Mouse (Mus musculus) MEL (cell line): Measurements from ENCODE around the gene Daam1. TPM values are rescaled to one million over a fixed set of nuclear protein-coding genes. Genes with fewer than 3 reads are reported as not detected.

ENCODE experiments used
- DNase-seq: peaks from one replicate; pipeline ENCODE4 v3.0.0; 2011; ENCODE audit warnings: low read depth, low spot score
- H3K27ac ChIP-seq: 2 replicates; pipeline ENCODE4 v1.5.1; 2012; ENCODE audit warnings: low read depth, mild to moderate bottlenecking, control low read depth, low read length, moderate library complexity; ENCODE audit not compliant: control insufficient read depth
- H3K27me3 ChIP-seq, 2 experiments: fragments of 150-350 bp in 1 of 2; sonication (generic) in 1 of 2; 2 replicates each; pipeline ENCODE4 v1.6.1; 2012; ENCODE audit warnings: low read length in 2 of 2, mild to moderate bottlenecking in 2 of 2, improper control_type of control experiment in 1 of 2, moderate library complexity in 1 of 2; ENCODE audit not compliant: insufficient read depth in 2 of 2, control insufficient read depth in 1 of 2
- H3K36me3 ChIP-seq, 2 experiments: 2 replicates each; pipeline ENCODE4 v1.6.1; 2012 to 2014; ENCODE audit warnings: low read length in 2 of 2, improper control_type of control experiment in 1 of 2, inconsistent platforms in 1 of 2, mild to moderate bottlenecking in 1 of 2; ENCODE audit not compliant: insufficient read depth in 2 of 2, control insufficient read depth in 1 of 2
- H3K4me1 ChIP-seq, 2 experiments: fragments of 150-350 bp in 1 of 2; sonication (generic) in 1 of 2; 2 replicates each; pipeline ENCODE4 v1.6.1; 2012; ENCODE audit warnings: low read length in 2 of 2, improper control_type of control experiment in 1 of 2, mild to moderate bottlenecking in 1 of 2; ENCODE audit not compliant: insufficient read depth in 2 of 2, control insufficient read depth in 1 of 2
- H3K4me3 ChIP-seq, 2 experiments: fragments of 150-350 bp in 1 of 2; sonication (generic) in 1 of 2; 2 replicates each; pipeline ENCODE4 v1.5.1; 2012; ENCODE audit warnings: low read depth in 2 of 2, low read length in 2 of 2, mild to moderate bottlenecking in 2 of 2, moderate library complexity in 2 of 2, control low read depth in 1 of 2, improper control_type of control experiment in 1 of 2; ENCODE audit not compliant: control insufficient read depth in 1 of 2, insufficient read depth in 1 of 2
- H3K79me2 ChIP-seq: 2 replicates; pipeline ENCODE4 v1.6.1; 2012; ENCODE audit warnings: mild to moderate bottlenecking, low read length, moderate library complexity; ENCODE audit not compliant: control insufficient read depth, poor library complexity, insufficient read depth
- H3K9ac ChIP-seq: 2 replicates; pipeline ENCODE4 v1.6.1; 2012; ENCODE audit warnings: low read depth, mild to moderate bottlenecking, control low read depth, low read length, moderate library complexity; ENCODE audit not compliant: control insufficient read depth, poor library complexity, severe bottlenecking
- H3K9me3 ChIP-seq: fragments of 150-350 bp; sonication (generic); replicated peaks from 2 replicates; pipeline ENCODE4 v1.6.1; 2012; ENCODE audit warnings: mild to moderate bottlenecking, low read length, improper control_type of control experiment, moderate library complexity; ENCODE audit not compliant: insufficient read depth
- CHD1 ChIP-seq: IDR thresholded peaks from 2 replicates; pipeline ENCODE4 v1.6.1; 2012; ENCODE audit warnings: low read depth, mild to moderate bottlenecking, inconsistent platforms, low read length, improper control_type of control experiment
- CTCF ChIP-seq, 3 experiments: IDR thresholded peaks in 2 of 3; conservative IDR thresholded peaks in 1 of 3; 2 replicates each; pipeline ENCODE4 v1.5.1; 2011 to 2012; ENCODE audit warnings: low read length in 3 of 3, low read depth in 2 of 3, mild to moderate bottlenecking in 2 of 3, improper control_type of control experiment in 1 of 3, inconsistent platforms in 1 of 3, mixed read lengths in 1 of 3, moderate library complexity in 1 of 3; ENCODE audit not compliant: control insufficient read depth in 1 of 3, insufficient read depth in 1 of 3, poor library complexity in 1 of 3, severe bottlenecking in 1 of 3
- E2F4 ChIP-seq: IDR thresholded peaks from 2 replicates; pipeline ENCODE4 v1.6.1; 2011; ENCODE audit warnings: low read depth, low read length, improper control_type of control experiment, borderline replicate concordance
- ETS1 ChIP-seq: IDR thresholded peaks from 2 replicates; pipeline ENCODE4 v1.6.1; 2012; ENCODE audit warnings: low read depth, mild to moderate bottlenecking, inconsistent platforms, low read length, improper control_type of control experiment, moderate library complexity
- GABPA ChIP-seq: IDR thresholded peaks from 2 replicates; pipeline ENCODE4 v1.6.1; 2012; ENCODE audit warnings: low read depth, mild to moderate bottlenecking, inconsistent platforms, low read length, improper control_type of control experiment, moderate library complexity
- GATA1 ChIP-seq: IDR thresholded peaks from 2 replicates; pipeline ENCODE4 v1.6.1; 2011; ENCODE audit warnings: low read depth, low read length, improper control_type of control experiment
- JUND ChIP-seq: IDR thresholded peaks from 2 replicates; pipeline ENCODE4 v1.6.1; 2011; ENCODE audit warnings: low read depth, mild to moderate bottlenecking, improper control_type of control experiment, low read length
- KAT2A ChIP-seq: conservative IDR thresholded peaks from 2 replicates; pipeline ENCODE4 v1.6.1; 2012; ENCODE audit warnings: low read depth, low read length, improper control_type of control experiment, inconsistent platforms
- MAFK ChIP-seq: IDR thresholded peaks from 2 replicates; pipeline ENCODE4 v1.6.1; 2011; ENCODE audit warnings: low read depth, mild to moderate bottlenecking, low read length, improper control_type of control experiment, borderline replicate concordance
- MAX ChIP-seq: IDR thresholded peaks from 2 replicates; pipeline ENCODE4 v1.6.1; 2011; ENCODE audit warnings: low read length, improper control_type of control experiment
- MYB ChIP-seq: IDR thresholded peaks from 2 replicates; pipeline ENCODE4 v1.6.1; 2011; ENCODE audit warnings: mild to moderate bottlenecking, low read depth, low read length, improper control_type of control experiment
- MYC ChIP-seq: IDR thresholded peaks from 2 replicates; pipeline ENCODE4 v1.6.1; 2011; ENCODE audit warnings: low read depth, mild to moderate bottlenecking, low read length, improper control_type of control experiment, moderate library complexity
- NRF1 ChIP-seq: IDR thresholded peaks from 2 replicates; pipeline ENCODE4 v1.6.1; 2014; ENCODE audit warnings: low read depth, mild to moderate bottlenecking, inconsistent platforms, low read length, improper control_type of control experiment, moderate library complexity; ENCODE audit not compliant: poor library complexity, insufficient read depth, severe bottlenecking
- POLR2AphosphoS5 ChIP-seq: IDR thresholded peaks from 2 replicates; pipeline ENCODE4 v1.6.1; 2012; ENCODE audit warnings: low read depth, borderline replicate concordance, mild to moderate bottlenecking, inconsistent platforms, low read length, moderate library complexity, mixed read lengths
- RAD21 ChIP-seq: IDR thresholded peaks from 2 replicates; pipeline ENCODE4 v1.6.1; 2011; ENCODE audit warnings: mild to moderate bottlenecking, low read depth, low read length, improper control_type of control experiment
- RCOR1 ChIP-seq: IDR thresholded peaks from 2 replicates; pipeline ENCODE4 v1.6.1; 2012; ENCODE audit warnings: low read depth, mild to moderate bottlenecking, inconsistent platforms, low read length, improper control_type of control experiment
- SIN3A ChIP-seq: IDR thresholded peaks from 2 replicates; pipeline ENCODE4 v1.6.1; 2012; ENCODE audit warnings: low read length, improper control_type of control experiment, inconsistent platforms
- SMC3 ChIP-seq: IDR thresholded peaks from 2 replicates; pipeline ENCODE4 v1.6.1; 2011; ENCODE audit warnings: low read depth, low read length, improper control_type of control experiment
- TAL1 ChIP-seq: IDR thresholded peaks from 2 replicates; pipeline ENCODE4 v1.6.1; 2012; ENCODE audit warnings: mild to moderate bottlenecking, inconsistent platforms, low read length, moderate library complexity, mixed read lengths
- TBP ChIP-seq: IDR thresholded peaks from 2 replicates; pipeline ENCODE4 v1.8.0; 2011; ENCODE audit warnings: low read depth, low read length, improper control_type of control experiment
- TCF12 ChIP-seq: IDR thresholded peaks from 2 replicates; pipeline ENCODE4 v1.6.1; 2014; ENCODE audit warnings: low read depth, mild to moderate bottlenecking, inconsistent platforms, low read length, improper control_type of control experiment, moderate library complexity
- USF1 ChIP-seq: IDR thresholded peaks from 2 replicates; pipeline ENCODE4 v1.6.1; 2014; ENCODE audit warnings: low read depth, mild to moderate bottlenecking, inconsistent platforms, low read length, improper control_type of control experiment, moderate library complexity
- ZC3H11A ChIP-seq: IDR thresholded peaks from 2 replicates; pipeline ENCODE4 v1.6.1; 2012; ENCODE audit warnings: low read depth, mild to moderate bottlenecking, inconsistent platforms, low read length, improper control_type of control experiment
- ZNF384 ChIP-seq: IDR thresholded peaks from 2 replicates; pipeline ENCODE4 v1.6.1; 2012; ENCODE audit warnings: low read depth, mild to moderate bottlenecking, inconsistent platforms, low read length, improper control_type of control experiment
- polyA plus RNA-seq, 2 experiments: library from polyadenylated mRNA; stranded (reverse) in 1 of 2; unstranded in 1 of 2; fragments of >175 nt in 1 of 2; fragments of >200 nt in 1 of 2; gene quantifications; 2 replicates each; pipeline versions ENCODE4 v1.2.1 to v1.2.4; 2012; ENCODE audit warnings: low replicate concordance in 2 of 2, low read depth in 1 of 2; ENCODE audit not compliant: insufficient read length in 2 of 2, insufficient read depth in 1 of 2, missing spikeins in 1 of 2
- total RNA-seq: library from RNA; depleted of rRNA; stranded (reverse); fragments of 300-350 nt; gene quantifications from 2 replicates; pipeline ENCODE4 v1.2.3, GENCODE M21; 2012

The Daam1 gene
- total and polyA plus RNA-seq, 3 experiments = 9.2 to 12.0 TPM; not detected in 1

- H3K9ac ChIP-seq = no peak overlapping the region
- TF ChIP-seq E2F4 (no peak), TBP (no peak), ZC3H11A (no peak)
- H3K9me3 ChIP-seq = no peaks in the 10 kb centered on the region
- DNase-seq = no peak
- no peak overlapping the region for H3K27ac ChIP-seq
- H3K4me1 ChIP-seq = no peaks in the 10 kb centered on the region
- H3K4me3 ChIP-seq = no peak overlapping the region
- H3K36me3 ChIP-seq = peaks cover 0 to 2% of the 10 kb centered on the region in 2 experiments; a peak in 2 of 4 replicates
- no peaks in the 10 kb centered on the region for H3K79me2 ChIP-seq
- H3K27me3 ChIP-seq = no peaks in the 10 kb centered on the region
Observed at GRCm38 (mm10) chr12:71962616-71963015, 131.7 kb downstream of the Daam1 start.

- H3K9me3 ChIP-seq = no peaks in the 10 kb centered on the region
- H3K4me1 ChIP-seq = no peaks in the 10 kb centered on the region
- no peak for TF ChIP-seq CTCF (IDR thresholded peaks at IDR 0.05 in 2 of 3, conservative IDR thresholded peaks at IDR 0.05 in 1 of 3; ENCODE audit: control insufficient read depth in 1 of 3, insufficient read depth in 1 of 3, low read depth in 2 of 3, low read length in 3 of 3, poor library complexity in 1 of 3, severe bottlenecking in 1 of 3)
- no peak for TF ChIP-seq TAL1
- no peak for TF ChIP-seq NRF1
- no peak for TF ChIP-seq SIN3A
- no peak for TF ChIP-seq MAFK
- TF ChIP-seq USF1 = no peak
- TF ChIP-seq GABPA = no peak
- no peak for TF ChIP-seq MYC
- no peak for TF ChIP-seq RCOR1
- no peak for TF ChIP-seq JUND
- TF ChIP-seq TBP = no peak
- TF ChIP-seq ETS1 = no peak
- TF ChIP-seq RAD21 = no peak
- TF ChIP-seq KAT2A = no peak
- no peak for TF ChIP-seq GATA1
- no peaks in the 10 kb centered on the region for H3K79me2 ChIP-seq
- H3K27ac ChIP-seq = no peak overlapping the region
- H3K36me3 ChIP-seq = peaks cover 0 to 3% of the 10 kb centered on the region in 2 experiments; a peak in 2 of 4 replicates
- no peak overlapping the region for H3K9ac ChIP-seq
- H3K27me3 ChIP-seq = no peaks in the 10 kb centered on the region
- no peak for DNase-seq
- H3K4me3 ChIP-seq = no peak overlapping the region
Observed at GRCm38 (mm10) chr12:71968592-71968991, 137.7 kb downstream of the Daam1 start.

- Histone ChIP-seq H3K4me1 (no peaks in the 10 kb centered on the region), H3K27ac (no peak overlapping the region), H3K9me3 (no peaks in the 10 kb centered on the region), H3K79me2 (no peaks in the 10 kb centered on the region), H3K36me3 (peaks cover 0 to 3% of the 10 kb centered on the region in 2 experiments; a peak in 2 of 4 replicates), H3K4me3 (no peak overlapping the region), H3K27me3 (no peaks in the 10 kb centered on the region), H3K9ac (no peak overlapping the region)
- TF ChIP-seq MYB (no peak), MAFK (no peak), RAD21 (no peak), TBP (no peak), CHD1 (no peak), SMC3 (no peak), MAX (no peak), TCF12 (no peak), POLR2AphosphoS5 (no peak), TAL1 (no peak), ZNF384 (no peak)
- no peak for DNase-seq
Observed at GRCm38 (mm10) chr12:71969022-71969421, 138.1 kb downstream of the Daam1 start.
